Mouse (Mus musculus) ES-Bruce4 (cell line): ENCODE results near the gene Gm10644. TPM values are rescaled to one million over a fixed set of nuclear protein-coding genes. Genes with fewer than 3 reads are reported as not detected.

Source experiments
- H3K27ac ChIP-seq: 2 replicates; pipeline ENCODE4 v1.5.1; 2012; ENCODE audit warnings: low read length, inconsistent platforms; ENCODE audit not compliant: insufficient read depth
- H3K27me3 ChIP-seq: 2 replicates; pipeline ENCODE4 v1.6.1; 2012; ENCODE audit warnings: mild to moderate bottlenecking, low read length, inconsistent platforms; ENCODE audit not compliant: control insufficient read depth, poor library complexity, insufficient read depth, severe bottlenecking
- H3K36me3 ChIP-seq: 2 replicates; pipeline ENCODE4 v1.6.1; 2012; ENCODE audit warnings: inconsistent platforms, mild to moderate bottlenecking, low read length, moderate library complexity; ENCODE audit not compliant: control insufficient read depth, poor library complexity, insufficient read depth, severe bottlenecking
- H3K4me1 ChIP-seq: one replicate; pipeline ENCODE4 v1.8.1; 2011; ENCODE audit warnings: low read length; ENCODE audit not compliant: control insufficient read depth, insufficient read depth
- H3K4me3 ChIP-seq: 2 replicates; pipeline ENCODE4 v1.5.1; 2011; ENCODE audit warnings: low read depth, mild to moderate bottlenecking, low read length
- H3K9ac ChIP-seq: 2 replicates; pipeline ENCODE4 v1.6.1; 2012; ENCODE audit warnings: low read depth, mild to moderate bottlenecking, inconsistent platforms; ENCODE audit not compliant: poor library complexity, severe bottlenecking
- H3K9me3 ChIP-seq: replicated peaks from 2 replicates; pipeline ENCODE4 v1.6.1; 2012; ENCODE audit warnings: mild to moderate bottlenecking, low read length, inconsistent platforms; ENCODE audit not compliant: control insufficient read depth, poor library complexity, insufficient read depth, severe bottlenecking
- CTCF ChIP-seq: IDR thresholded peaks from one replicate; pipeline ENCODE4 v1.8.1; 2011; ENCODE audit warnings: low read depth, low read length
- EP300 ChIP-seq: IDR thresholded peaks from 2 replicates; pipeline ENCODE4 v1.6.1; 2011; ENCODE audit warnings: low read depth, low read length; ENCODE audit not compliant: insufficient read depth
- POLR2A ChIP-seq: IDR thresholded peaks from one replicate; pipeline ENCODE4 v1.8.1; 2011; ENCODE audit warnings: low read length; ENCODE audit not compliant: insufficient read depth
- polyA plus RNA-seq: library from polyadenylated mRNA; stranded (reverse); fragments of >200 nt; gene quantifications from 2 replicates; pipeline ENCODE4 v1.2.4, GENCODE M21; 2011; ENCODE audit warnings: low read depth; ENCODE audit not compliant: missing spikeins, insufficient read depth, insufficient read length

Gm10644 gene
- polyA plus RNA-seq, 1 experiment = 0.78 TPM

DNA sequence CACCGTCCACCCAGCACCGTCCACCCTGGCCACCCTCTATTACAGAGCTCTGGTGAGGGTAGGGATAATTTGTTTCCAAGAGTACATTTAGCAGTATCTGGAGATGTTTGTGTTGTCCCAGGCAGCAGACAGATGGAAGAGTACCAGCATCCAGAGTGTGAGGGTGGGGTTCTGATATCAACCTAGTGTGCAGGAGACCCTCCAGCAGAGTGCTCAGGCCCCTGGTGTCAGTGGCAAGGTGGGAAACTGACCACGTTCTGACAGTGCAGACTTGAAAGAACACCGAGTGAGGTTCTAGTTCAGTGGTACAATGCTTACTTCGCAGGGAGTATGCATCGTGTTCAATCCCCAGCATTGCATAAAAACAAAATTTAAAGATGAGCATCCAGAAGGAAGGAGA is 16.7 kb upstream of the Gm10644 start:
- H3K9me3 ChIP-seq = no peaks in the 10 kb centered on the region
- H3K27ac ChIP-seq = no peak overlapping the region
- H3K36me3 ChIP-seq = peaks cover 25% of the 10 kb centered on the region
- H3K9ac ChIP-seq = peak overlapping the region; percentile 72; the same call in 1 of the 2 replicates
- H3K4me1 ChIP-seq = no peaks in the 10 kb centered on the region
- H3K27me3 ChIP-seq = no peaks in the 10 kb centered on the region
- TF ChIP-seq EP300 = no peak
- no peak for TF ChIP-seq POLR2A
- no peak for TF ChIP-seq CTCF
- no peak overlapping the region for H3K4me3 ChIP-seq

GRCm38 (mm10) chr8:83971121-83971520 is 16.1 kb upstream of the Gm10644 start:
- no peak overlapping the region for H3K4me3 ChIP-seq
- TF ChIP-seq EP300 = no peak
- TF ChIP-seq CTCF = no peak
- no peak for TF ChIP-seq POLR2A
- H3K9me3 ChIP-seq = no peaks in the 10 kb centered on the region
- no peaks in the 10 kb centered on the region for H3K27me3 ChIP-seq
- H3K36me3 ChIP-seq = peaks cover 28% of the 10 kb centered on the region
- no peaks in the 10 kb centered on the region for H3K4me1 ChIP-seq
- H3K27ac ChIP-seq = no peak overlapping the region
- no peak overlapping the region for H3K9ac ChIP-seq

GRCm38 (mm10) chr8:83967701-83968100 is 12.7 kb upstream of the Gm10644 start:
- no peaks in the 10 kb centered on the region for H3K4me1 ChIP-seq
- no peaks in the 10 kb centered on the region for H3K9me3 ChIP-seq
- H3K27ac ChIP-seq = no peak overlapping the region
- TF ChIP-seq POLR2A = no peak
- TF ChIP-seq CTCF = no peak
- TF ChIP-seq EP300 = no peak
- no peak overlapping the region for H3K4me3 ChIP-seq
- peaks cover 40% of the 10 kb centered on the region for H3K36me3 ChIP-seq
- no peaks in the 10 kb centered on the region for H3K27me3 ChIP-seq
- no peak overlapping the region for H3K9ac ChIP-seq

GRCm38 (mm10) chr8:83964015-83964765 is 9.2 kb upstream of the Gm10644 start:
- Histone ChIP-seq H3K27me3 (no peaks in the 10 kb centered on the region), H3K9me3 (no peaks in the 10 kb centered on the region), H3K4me3 (no peak overlapping the region), H3K4me1 (no peaks in the 10 kb centered on the region), H3K36me3 (peaks cover 43% of the 10 kb centered on the region), H3K9ac (no peak overlapping the region), H3K27ac (no peak overlapping the region)
- no peak for TF ChIP-seq POLR2A
- TF ChIP-seq CTCF = no peak
- no peak for TF ChIP-seq EP300

DNA sequence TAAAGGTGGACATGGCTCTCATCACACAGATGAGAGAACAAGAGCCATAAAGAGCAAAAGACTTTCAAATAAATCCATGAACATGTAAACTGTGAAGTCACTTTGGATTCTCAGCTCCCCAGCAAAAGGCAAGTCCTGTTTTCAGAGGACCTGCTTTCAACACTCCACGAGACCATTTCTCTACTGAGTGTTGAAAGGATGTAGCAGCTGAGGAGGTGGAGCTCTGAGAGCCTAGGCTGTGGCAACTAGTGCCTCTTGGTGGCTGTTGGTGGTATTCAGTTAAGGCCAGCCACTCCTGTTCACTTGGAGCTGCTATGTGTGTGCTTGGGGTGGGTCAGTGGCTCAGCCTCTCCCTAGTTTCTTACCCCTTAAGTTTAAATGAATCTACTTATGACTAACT is 1.8 kb upstream of the Gm10644 start:
- Histone ChIP-seq H3K27ac (no peak overlapping the region), H3K36me3 (peaks cover 9% of the 10 kb centered on the region), H3K4me1 (no peaks in the 10 kb centered on the region), H3K9me3 (no peaks in the 10 kb centered on the region), H3K4me3 (no peak overlapping the region), H3K27me3 (no peaks in the 10 kb centered on the region), H3K9ac (peak overlapping the region; percentile 85)
- TF ChIP-seq POLR2A (no peak), CTCF (peak; percentile 39), EP300 (no peak)

GRCm38 (mm10) chr8:83955958-83956218 is 883 bp upstream of the Gm10644 start:
- Histone ChIP-seq H3K27ac (no peak overlapping the region), H3K4me3 (peak overlapping the region; percentile 95), H3K27me3 (no peaks in the 10 kb centered on the region), H3K4me1 (no peaks in the 10 kb centered on the region), H3K36me3 (peaks cover 5% of the 10 kb centered on the region), H3K9me3 (no peaks in the 10 kb centered on the region), H3K9ac (peak overlapping the region; percentile 85)
- TF ChIP-seq EP300 = no peak
- no peak for TF ChIP-seq POLR2A
- no peak for TF ChIP-seq CTCF
